Mouse (Mus musculus): ENCODE measurements around the gene Serpinb6a.

The Serpinb6a gene

DNA sequence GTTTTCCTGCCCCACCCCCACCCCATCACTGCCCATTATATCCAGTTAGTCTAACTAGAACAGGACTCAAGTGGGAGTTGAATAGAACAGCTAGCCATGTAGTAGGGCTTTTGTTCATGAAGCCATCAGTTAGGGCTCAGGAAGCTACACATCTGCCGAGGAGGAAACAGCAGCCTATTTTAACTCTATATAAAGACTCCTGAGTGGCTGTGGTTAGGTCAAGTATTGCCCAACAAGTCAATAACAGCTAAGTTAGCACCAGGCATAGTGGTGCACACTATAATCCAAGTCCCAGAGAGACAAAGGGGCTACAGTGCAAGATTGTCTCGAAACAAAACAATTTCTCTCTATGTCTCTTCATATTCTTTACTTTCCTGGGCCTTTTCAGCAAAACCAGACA is 29.4 kb upstream of the Serpinb6a start:
- Histone ChIP-seq H3K27me3 (ENCODE audit: control insufficient read depth, insufficient read depth, low read length, poor library complexity, severe bottlenecking) (no peaks in the 10 kb centered on the region), H3K36me3 (ENCODE audit: control insufficient read depth, insufficient read depth, low read length, poor library complexity, severe bottlenecking) (peaks cover 3% of the 10 kb centered on the region)
- no peak for DNase-seq (ENCODE audit: low read depth, low spot score)

- DNase-seq (ENCODE audit: low read depth, low spot score) = no peak
- H3K36me3 ChIP-seq (ENCODE audit: control insufficient read depth, insufficient read depth, low read length, poor library complexity, severe bottlenecking) = peaks cover 18% of the 10 kb centered on the region
- no peaks in the 10 kb centered on the region for H3K27me3 ChIP-seq (ENCODE audit: control insufficient read depth, insufficient read depth, low read length, poor library complexity, severe bottlenecking)
These were observed 19.4 kb upstream of the Serpinb6a start for GRCm38 (mm10) chr13:34021998-34022397.

GRCm38 (mm10) chr13:34018521-34018920 is 15.9 kb upstream of the Serpinb6a start:
- DNase-seq (ENCODE audit: low read depth, low spot score) = no peak
- Histone ChIP-seq H3K27me3 (ENCODE audit: control insufficient read depth, insufficient read depth, low read length, poor library complexity, severe bottlenecking) (no peaks in the 10 kb centered on the region), H3K36me3 (ENCODE audit: control insufficient read depth, insufficient read depth, low read length, poor library complexity, severe bottlenecking) (peaks cover 29% of the 10 kb centered on the region)

DNA sequence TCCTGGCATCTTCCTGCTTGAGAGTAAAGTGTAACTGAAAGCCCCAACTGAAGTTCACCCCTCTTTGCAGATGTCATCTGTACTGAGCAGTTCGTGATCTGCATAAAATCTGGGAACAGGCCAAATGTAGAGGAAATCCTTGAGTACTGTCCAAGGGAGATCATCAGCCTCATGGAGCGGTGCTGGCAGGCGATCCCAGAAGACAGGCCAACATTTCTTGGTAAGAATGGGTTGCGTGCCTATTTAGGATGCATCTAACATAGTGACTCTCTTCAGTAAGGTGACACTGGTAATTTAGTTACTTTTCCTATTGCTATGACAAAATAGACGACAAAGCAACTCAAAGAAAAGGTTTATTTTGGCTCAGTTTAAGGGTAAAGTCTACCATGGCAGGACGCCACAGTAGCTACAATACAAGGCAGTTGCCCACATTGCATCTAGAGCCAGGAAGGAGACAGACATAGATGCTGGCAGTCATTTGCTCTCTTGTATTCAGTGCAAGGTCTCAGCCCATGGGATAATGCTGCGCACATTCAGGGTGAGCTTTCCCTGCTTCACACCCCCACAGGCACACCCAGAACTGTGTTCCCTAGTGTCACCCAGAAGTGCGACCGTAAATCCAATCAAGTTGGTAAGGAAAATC is 14.5 kb upstream of the Serpinb6a start:
- H3K36me3 ChIP-seq (ENCODE audit: control insufficient read depth, insufficient read depth, low read length, poor library complexity, severe bottlenecking) = peaks cover 29% of the 10 kb centered on the region
- no peaks in the 10 kb centered on the region for H3K27me3 ChIP-seq (ENCODE audit: control insufficient read depth, insufficient read depth, low read length, poor library complexity, severe bottlenecking)
- DNase-seq (ENCODE audit: low read depth, low spot score) = no peak

DNA sequence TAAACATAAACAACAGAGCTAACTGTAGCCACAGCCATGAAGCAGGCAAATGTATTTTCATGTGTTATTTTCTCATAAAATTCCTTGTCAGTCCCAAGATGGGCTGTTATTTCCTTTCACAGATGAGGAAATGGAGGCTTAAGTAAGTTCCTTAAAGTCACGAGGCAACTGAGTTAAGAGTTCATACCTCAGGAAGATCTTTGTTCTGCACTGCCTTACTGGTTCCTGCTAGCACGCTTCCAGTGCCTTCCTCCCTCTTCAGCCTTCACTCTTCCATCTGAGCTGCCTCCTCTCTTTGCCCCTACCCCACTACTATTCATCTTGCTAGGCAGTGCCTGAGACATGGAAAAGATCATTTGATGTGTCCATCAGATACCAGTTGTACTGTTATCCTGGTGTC is 4.6 kb upstream of the Serpinb6a start:
- DNase-seq (ENCODE audit: low read depth, low spot score) = no peak
- H3K27me3 ChIP-seq (ENCODE audit: control insufficient read depth, insufficient read depth, low read length, poor library complexity, severe bottlenecking) = no peaks in the 10 kb centered on the region
- peaks cover 4% of the 10 kb centered on the region for H3K36me3 ChIP-seq (ENCODE audit: control insufficient read depth, insufficient read depth, low read length, poor library complexity, severe bottlenecking)

GRCm38 (mm10) chr13:34003058-34003457 is 464 bp upstream of the Serpinb6a start:
- Histone ChIP-seq H3K36me3 (ENCODE audit: control insufficient read depth, insufficient read depth, low read length, poor library complexity, severe bottlenecking) (no peaks in the 10 kb centered on the region), H3K27me3 (ENCODE audit: control insufficient read depth, insufficient read depth, low read length, poor library complexity, severe bottlenecking) (no peaks in the 10 kb centered on the region)
- no peak for DNase-seq (ENCODE audit: low read depth, low spot score)

DNA sequence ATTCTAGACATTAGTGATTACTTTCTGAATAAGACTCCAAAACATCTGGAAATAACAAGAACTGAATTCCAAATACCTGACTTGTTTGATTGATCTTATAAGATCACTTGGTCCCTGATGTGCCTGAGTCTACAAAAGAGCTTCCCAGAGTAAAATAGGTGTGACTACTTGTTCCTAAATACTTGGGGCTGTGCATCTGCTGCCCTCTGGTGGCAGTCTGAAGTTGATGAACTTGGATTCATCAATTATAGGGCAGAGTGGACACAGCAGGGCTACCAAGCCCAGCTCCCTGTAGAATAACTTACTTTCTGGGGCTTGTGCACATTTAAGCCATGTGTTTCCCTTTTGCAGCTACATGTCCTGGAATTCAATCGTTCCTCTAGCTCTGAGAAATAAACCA is 7.4 kb downstream of the Serpinb6a start:
- no peaks in the 10 kb centered on the region for H3K27me3 ChIP-seq (ENCODE audit: control insufficient read depth, insufficient read depth, low read length, poor library complexity, severe bottlenecking)

DNA sequence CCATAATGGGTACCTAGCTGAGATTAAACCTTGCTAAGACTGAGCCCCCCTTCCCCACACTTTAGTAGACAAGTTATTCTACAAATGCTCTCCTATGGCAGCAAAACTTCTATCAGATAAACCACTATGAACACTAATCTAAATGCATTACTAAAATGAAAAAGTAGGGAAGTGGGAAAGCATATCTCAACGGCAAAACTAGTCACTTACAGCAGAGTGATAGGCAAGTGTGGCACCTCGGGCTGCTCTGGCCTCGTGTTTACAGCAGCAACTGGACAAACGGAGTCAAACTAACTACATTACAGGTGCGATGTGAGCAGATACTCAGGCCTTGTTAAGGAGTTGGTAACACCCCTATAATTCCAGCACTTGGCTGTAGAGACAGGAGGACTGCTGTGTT is 13.0 kb downstream of the Serpinb6a start:
- Histone ChIP-seq H3K36me3 (ENCODE audit: control insufficient read depth, insufficient read depth, low read length, poor library complexity, severe bottlenecking) (peaks cover 2% of the 10 kb centered on the region; the same call in 1 of the 2 replicates), H3K27me3 (ENCODE audit: control insufficient read depth, insufficient read depth, low read length, poor library complexity, severe bottlenecking) (no peaks in the 10 kb centered on the region)
- DNase-seq (ENCODE audit: low read depth, low spot score) = no peak

More for the DNA sequence above, 7.4 kb downstream of the Serpinb6a start:
- DNase-seq (ENCODE audit: low read depth, low spot score) = peak; percentile 84
- H3K36me3 ChIP-seq (ENCODE audit: control insufficient read depth, insufficient read depth, low read length, poor library complexity, severe bottlenecking) = 0 out of 2 replicates have a peak, but pooled peaks cover 2% of the 10 kb centered on the region

GRCm38 (mm10) chr13:33966574-33966973 is 36.0 kb downstream of the Serpinb6a start:
- DNase-seq (ENCODE audit: low read depth, low spot score) = no peak

DNA sequence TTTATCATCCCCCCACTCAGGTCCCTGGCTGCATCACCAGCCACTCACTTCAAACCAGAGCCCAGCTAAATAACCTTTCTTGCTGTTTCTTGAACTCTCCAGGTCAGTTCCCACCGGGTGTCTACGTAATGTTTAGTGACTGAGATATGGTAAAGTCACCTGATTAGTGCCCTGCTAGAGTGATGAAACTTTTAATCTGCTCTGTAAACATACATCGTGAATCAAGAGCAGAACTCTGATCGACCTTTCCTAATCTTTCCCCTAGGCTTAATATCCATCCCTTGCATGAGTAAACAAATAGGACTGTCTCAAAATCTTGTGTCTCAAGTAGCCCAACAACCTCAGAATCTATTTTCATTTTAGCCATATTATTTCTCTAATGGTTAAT is 36.6 kb downstream of the Serpinb6a start:
- Histone ChIP-seq H3K27me3 (ENCODE audit: control insufficient read depth, insufficient read depth, low read length, poor library complexity, severe bottlenecking) (no peaks in the 10 kb centered on the region), H3K36me3 (ENCODE audit: control insufficient read depth, insufficient read depth, low read length, poor library complexity, severe bottlenecking) (no peaks in the 10 kb centered on the region)
- DNase-seq (ENCODE audit: low read depth, low spot score) = no peak

More at GRCm38 (mm10) chr13:33966574-33966973, 36.0 kb downstream of the Serpinb6a start:
- no peaks in the 10 kb centered on the region for H3K36me3 ChIP-seq (ENCODE audit: control insufficient read depth, insufficient read depth, low read length, poor library complexity, severe bottlenecking)
- no peaks in the 10 kb centered on the region for H3K27me3 ChIP-seq (ENCODE audit: control insufficient read depth, insufficient read depth, low read length, poor library complexity, severe bottlenecking)

DNA sequence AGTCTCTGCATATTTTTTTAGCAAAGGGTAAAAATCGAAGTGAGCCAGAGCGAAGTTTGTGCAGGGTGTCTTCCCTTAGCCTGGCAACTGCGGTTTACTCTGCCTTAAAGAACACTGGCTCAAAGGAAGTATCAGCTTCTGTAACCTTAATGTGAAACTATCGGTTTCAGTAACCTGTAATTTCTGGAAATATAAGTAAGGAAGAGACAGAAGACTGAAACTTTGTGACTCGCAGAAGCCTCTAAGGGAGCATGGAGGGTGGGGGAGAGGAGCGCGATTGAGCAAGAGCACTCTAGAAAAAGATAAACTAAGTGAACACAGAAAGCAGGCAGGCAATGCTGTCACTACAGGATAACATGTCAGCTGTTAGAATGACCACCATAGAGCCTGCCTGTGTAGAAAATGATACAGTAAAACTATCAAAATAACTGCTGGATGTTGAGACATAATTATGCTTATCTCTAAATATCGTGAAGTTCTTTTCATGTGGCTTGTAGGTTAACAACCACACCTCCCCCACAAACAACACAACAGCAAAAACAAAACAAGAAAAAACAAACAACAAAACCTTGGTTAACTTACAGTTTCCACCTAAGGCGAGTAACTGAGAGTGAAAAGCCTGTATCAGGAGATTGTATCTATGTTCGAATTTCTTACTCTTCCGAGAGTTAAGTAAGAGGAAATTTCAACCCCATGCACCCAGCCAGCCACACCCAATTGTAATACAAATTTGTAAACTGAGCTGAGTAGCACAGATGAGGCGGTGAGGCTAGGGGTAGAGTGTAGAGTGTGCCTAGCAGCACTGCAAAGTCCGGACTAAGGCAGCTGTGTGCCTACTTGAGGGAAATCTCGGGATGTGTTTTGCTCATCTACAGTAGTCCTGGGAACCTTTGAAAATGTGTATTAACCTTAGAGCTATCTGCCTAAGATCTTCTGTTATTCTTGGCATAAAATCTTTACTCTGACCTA is 37.3 kb downstream of the Serpinb6a start:
- Histone ChIP-seq H3K36me3 (ENCODE audit: control insufficient read depth, insufficient read depth, low read length, poor library complexity, severe bottlenecking) (no peaks in the 10 kb centered on the region), H3K27me3 (ENCODE audit: control insufficient read depth, insufficient read depth, low read length, poor library complexity, severe bottlenecking) (no peaks in the 10 kb centered on the region)
- DNase-seq (ENCODE audit: low read depth, low spot score) = no peak

GRCm38 (mm10) chr13:33964206-33965046 is 38.2 kb downstream of the Serpinb6a start, which contains the start of gene Nqo2:
Gene Nqo2 (plus strand): TSS chr13:33964687.
- peak; percentile 60 for DNase-seq (ENCODE audit: low read depth, low spot score)
- no peaks in the 10 kb centered on the region for H3K36me3 ChIP-seq (ENCODE audit: control insufficient read depth, insufficient read depth, low read length, poor library complexity, severe bottlenecking)

GRCm38 (mm10) chr13:33959771-33960170 is 42.8 kb downstream of the Serpinb6a start:
- Histone ChIP-seq H3K36me3 (ENCODE audit: control insufficient read depth, insufficient read depth, low read length, poor library complexity, severe bottlenecking) (no peaks in the 10 kb centered on the region), H3K27me3 (ENCODE audit: control insufficient read depth, insufficient read depth, low read length, poor library complexity, severe bottlenecking) (no peaks in the 10 kb centered on the region)
- no peak for DNase-seq (ENCODE audit: low read depth, low spot score)

More at GRCm38 (mm10) chr13:33964206-33965046, 38.2 kb downstream of the Serpinb6a start, which contains the start of gene Nqo2:
- H3K27me3 ChIP-seq (ENCODE audit: control insufficient read depth, insufficient read depth, low read length, poor library complexity, severe bottlenecking) = no peaks in the 10 kb centered on the region

Data from splenic B cell, adult 2 months (primary cell).